Mouse (Mus musculus) 3T3-L1 (cell line): ENCODE data around the gene Tyrp1.

Experiments used
- DNase-seq: peaks from one replicate; pipeline ENCODE4 v3.0.0-alpha.2; 2015; ENCODE audit warnings: low read depth, low spot score

Tyrp1 gene

GRCm38 (mm10) chr4:80891004-80891403 is 57.1 kb downstream of the Tyrp1 start:
- no peak for DNase-seq

- no peak for DNase-seq
Measured at GRCm38 (mm10) chr4:80895278-80895894, 61.5 kb downstream of the Tyrp1 start.
